In genomic region chr2:31291421-31291820, GRCm38 (mm10) we compare ENCODE assay signal across 9 mouse cellular contexts. TPM values are rescaled to one million over a fixed set of nuclear protein-coding genes. Genes with fewer than 3 reads are reported as not detected.
DNase-seq lines count a peak whose midpoint lies in the region; ATAC-seq lines count a peak whose summit lies in the region.
"Had no signal": no experiment of that assay in that cellular context is flagged by ENCODE, and none has a peak within 500 bp of the region (broad histone marks: within the 10 kb centered on the region; RNA-seq: fewer than 3 reads in every experiment).

No protein-coding gene starts in this region.

- H3K9me3 ChIP-seq in kidney, embryonic 14.5 days (ENCODE audit: control insufficient read depth, low read length), result no peaks in the 10 kb centered on the region
- H3K9me3 ChIP-seq: heart, embryonic 13.5 days; neural tube, embryonic 12.5 days had no signal

- H3K4me2 ChIP-seq in kidney, embryonic 14.5 days (replicated peaks; ENCODE audit: low read depth, low read length), result no peak overlapping the region
- H3K4me2 ChIP-seq: heart, embryonic 13.5 days; neural tube, embryonic 12.5 days had no signal

- no peak overlapping the region for H3K9ac ChIP-seq in kidney, embryonic 14.5 days (ENCODE audit: low read depth, low read length)
- H3K9ac ChIP-seq: heart, embryonic 13.5 days; neural tube, embryonic 12.5 days had no signal

- DNase-seq in kidney, adult 8-10 months, result peak; percentile 18 to 50
- peak; percentile 51 for DNase-seq in ES-CJ7 (ENCODE audit: low read depth, low spot score)
- DNase-seq in adrenal gland, adult 2 months, result peak; percentile 67
- DNase-seq in embryo, embryonic 10.5 days (ENCODE audit: low spot score), result peak; percentile 82
- peak; percentile 68 to 75 for DNase-seq in left cerebral cortex, postnatal 14 days (ENCODE audit: low spot score in 2 of 2)
- peak; percentile 44 for DNase-seq in retina, adult 2 months (ENCODE audit: low read depth, low spot score)

- intact Hi-C loops in left cerebral cortex, postnatal 14 days (cut with DNase I), result loop anchor here (2.0 kb wide), 1 partner anchor 47 kb away; the partner anchor contains the start of gene Ncs1

- H3K27ac ChIP-seq in kidney, embryonic 14.5 days (ENCODE audit: low read depth, low read length), result no peak overlapping the region
- H3K27ac ChIP-seq: heart, embryonic 13.5 days; neural tube, embryonic 12.5 days had no signal

- H3K4me1 ChIP-seq in kidney, embryonic 14.5 days (ENCODE audit: control insufficient read depth, insufficient read depth, low read length), result no peaks in the 10 kb centered on the region
- H3K4me1 ChIP-seq: heart, embryonic 13.5 days; neural tube, embryonic 12.5 days had no signal

- H3K36me3 ChIP-seq in kidney, embryonic 14.5 days (ENCODE audit: control insufficient read depth, insufficient read depth, low read length), result peaks cover 53% of the 10 kb centered on the region

- H3K27me3 ChIP-seq in kidney, embryonic 14.5 days (ENCODE audit: control insufficient read depth, insufficient read depth, low read length), result no peaks in the 10 kb centered on the region
- H3K27me3 ChIP-seq: heart, embryonic 13.5 days; neural tube, embryonic 12.5 days had no signal

- 12% methylated on average over 6 of the region's 6 CpGs for WGBS in kidney, embryonic 14.5 days

- ATAC-seq in kidney, embryonic 14.5 days (ENCODE audit: low FRiP score, low TSS enrichment), result no peak

- H3K4me3 ChIP-seq in kidney, embryonic 14.5 days (ENCODE audit: low read length), result no peak overlapping the region
- H3K4me3 ChIP-seq: heart, embryonic 13.5 days; neural tube, embryonic 12.5 days had no signal

RNA-seq across cellular contexts. Expression of gene Hmcn2, which starts 22.8 kb away (rescaled TPM):
- polyA plus RNA-seq in kidney, embryonic 14.5 days (2014; fragmentation: Nextera tagmentation; extraction: Ambion mirVana), result 0.10 TPM in 1 of 2 replicates, not detected in the other
- under 1 TPM; 0.93 to 0.95 TPM for total RNA-seq in adrenal gland, adult 2 months (2021)
- polyA plus RNA-seq in adrenal gland, adult 2 months (2012; rRNA removed), result 8.3 and 9.4 TPM in 2 replicates
- total RNA-seq in left cerebral cortex, postnatal 14 days (2021), result under 1 TPM; 0.32 to 0.62 TPM

RNA-seq across cellular contexts. Expression of gene Ncs1, which starts 45.8 kb away (rescaled TPM):
- 34.5 and 57.0 TPM in 2 replicates for polyA plus RNA-seq in kidney, embryonic 14.5 days (2014; fragmentation: Nextera tagmentation; extraction: Ambion mirVana)
- total RNA-seq in adrenal gland, adult 2 months (2021), result 10 to 100 TPM in 1 of 2 experiments, 1 to 10 TPM in 1; 3.0 to 12.8 TPM
- polyA plus RNA-seq in adrenal gland, adult 2 months (2012; rRNA removed), result 2.9 and 3.9 TPM in 2 replicates
- total RNA-seq in left cerebral cortex, postnatal 14 days (2021), result 100 to 1,000 TPM; 159 to 160 TPM

Comparison
In these comparisons a context has a peak if more than half of its experiments do, and no peak if none do; other contexts are left out.
1. RNA of gene Ncs1, which starts 45.8 kb away (total RNA-seq): 159 to 160 TPM in left cerebral cortex, postnatal 14 days; 3.0 to 12.8 TPM in adrenal gland, adult 2 months; every median in the first group is over 10 times any median in the second.
2. Peak in every context shown above with its lines, with median percentiles within 50 percentile points of each other: DNase-seq.